Mouse (Mus musculus): ENCODE data around the gene Dennd1c. TPM values are rescaled to one million over a fixed set of nuclear protein-coding genes. Genes with fewer than 3 reads are reported as not detected.

Gene Dennd1c
- polyA plus RNA-seq, 1 experiment from 2014 or later: 5.1 TPM

DNA sequence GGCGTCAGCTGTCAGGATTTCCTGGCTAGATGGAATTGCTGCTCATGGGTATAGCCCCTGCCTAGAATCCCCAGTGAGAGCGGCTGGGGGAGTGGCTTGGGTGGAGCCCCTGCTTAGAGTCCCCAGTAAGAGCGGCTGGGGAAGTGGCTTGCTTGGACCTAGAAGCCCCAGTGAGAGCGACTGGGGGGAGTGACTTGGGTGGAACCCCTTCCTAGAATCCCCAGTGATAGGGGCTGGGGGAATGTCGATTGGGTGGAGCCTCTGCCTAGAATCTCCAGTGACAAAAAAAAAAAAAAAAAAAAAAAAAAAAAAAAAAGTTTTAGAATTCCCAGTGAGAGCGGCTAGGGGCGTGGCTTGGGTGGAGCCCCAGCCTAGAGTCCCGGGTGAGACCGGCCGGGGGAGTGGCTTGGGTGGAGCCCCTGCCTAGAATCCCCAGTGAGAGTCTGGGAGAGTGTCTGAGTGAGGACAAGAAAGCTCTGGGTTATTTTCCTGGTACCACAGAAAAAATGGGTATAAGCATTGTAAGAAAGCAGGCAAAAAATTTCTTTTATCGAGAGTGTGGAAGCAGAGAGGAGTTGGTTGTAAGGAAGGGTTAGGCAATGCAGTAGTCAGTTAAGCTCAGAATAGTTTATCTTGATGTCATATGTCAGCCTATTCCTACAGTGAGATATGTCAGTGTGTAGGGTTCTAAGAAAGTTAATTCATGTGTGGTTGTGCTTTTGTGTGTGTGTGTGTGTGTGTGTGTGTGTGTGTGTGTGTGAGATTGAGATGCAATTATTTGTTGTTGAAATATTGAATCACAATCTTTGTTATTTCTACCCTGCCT lies 40.4 kb upstream of the Dennd1c start:
- under 1% methylated on average over 11 of the region's 11 CpGs for WGBS
- no peak for TF ChIP-seq CTCF (IDR thresholded peaks at IDR 0.05; ENCODE audit: low read depth)
- H3K9ac ChIP-seq (ENCODE audit: low read depth, low read length): no peak overlapping the region
- H3K9me3 ChIP-seq (replicated peaks; ENCODE audit: low read length): no peaks in the 10 kb centered on the region
- no peak overlapping the region for H3K4me3 ChIP-seq (replicated peaks; ENCODE audit: low read depth, low read length)
- no peaks in the 10 kb centered on the region for H3K36me3 ChIP-seq (ENCODE audit: insufficient read depth, low read length)
- ATAC-seq (replicated peaks; ENCODE audit: low FRiP score, low read depth) (peak; percentile 83), DNase-seq (ENCODE audit: low spot score) (peak; percentile 81)
- H3K4me2 ChIP-seq (ENCODE audit: low read length): peak overlapping the region; percentile 29; the same call in 1 of the 2 replicates
- H3K4me1 ChIP-seq (replicated peaks; ENCODE audit: insufficient read depth, low read length): 0 out of 2 replicates have a peak, but pooled peaks cover 2% of the 10 kb centered on the region
- no peak overlapping the region for H3K27ac ChIP-seq
- H3K27me3 ChIP-seq (ENCODE audit: insufficient read depth, low read length): no peaks in the 10 kb centered on the region

DNA sequence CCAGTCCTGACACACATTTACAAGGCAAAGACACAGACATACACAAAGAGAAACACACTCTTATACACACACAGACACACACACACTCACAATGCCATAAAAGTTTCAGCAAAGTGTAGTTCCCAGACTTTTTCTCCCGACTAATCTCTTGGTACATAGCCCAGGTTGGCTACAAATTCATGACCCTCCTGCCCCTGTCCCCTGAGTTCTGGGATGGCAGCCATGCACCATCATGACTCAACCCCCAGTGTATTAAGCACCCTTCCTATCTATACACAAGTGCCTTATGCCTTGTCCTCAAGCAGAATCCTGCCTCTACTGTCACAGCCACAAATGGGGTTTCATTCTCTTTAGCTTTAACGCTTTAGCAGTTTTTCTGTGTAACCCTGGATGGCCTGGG lies 38.5 kb upstream of the Dennd1c start:
- Histone ChIP-seq H3K27me3 (ENCODE audit: insufficient read depth, low read length) (no peaks in the 10 kb centered on the region), H3K4me3 (replicated peaks; ENCODE audit: low read depth, low read length) (no peak overlapping the region), H3K9me3 (replicated peaks; ENCODE audit: low read length) (no peaks in the 10 kb centered on the region), H3K4me2 (ENCODE audit: low read length) (no peak overlapping the region), H3K27ac (no peak overlapping the region), H3K9ac (ENCODE audit: low read depth, low read length) (no peak overlapping the region), H3K4me1 (replicated peaks; ENCODE audit: insufficient read depth, low read length) (0 out of 2 replicates have a peak, but pooled peaks cover 2% of the 10 kb centered on the region), H3K36me3 (ENCODE audit: insufficient read depth, low read length) (no peaks in the 10 kb centered on the region)
- no peak for TF ChIP-seq CTCF (IDR thresholded peaks at IDR 0.05; ENCODE audit: low read depth)
- DNase-seq (ENCODE audit: low spot score) (no peak), ATAC-seq (replicated peaks; ENCODE audit: low FRiP score, low read depth) (no peak)
- 71% methylated on average over 2 of the region's 2 CpGs for WGBS

DNA sequence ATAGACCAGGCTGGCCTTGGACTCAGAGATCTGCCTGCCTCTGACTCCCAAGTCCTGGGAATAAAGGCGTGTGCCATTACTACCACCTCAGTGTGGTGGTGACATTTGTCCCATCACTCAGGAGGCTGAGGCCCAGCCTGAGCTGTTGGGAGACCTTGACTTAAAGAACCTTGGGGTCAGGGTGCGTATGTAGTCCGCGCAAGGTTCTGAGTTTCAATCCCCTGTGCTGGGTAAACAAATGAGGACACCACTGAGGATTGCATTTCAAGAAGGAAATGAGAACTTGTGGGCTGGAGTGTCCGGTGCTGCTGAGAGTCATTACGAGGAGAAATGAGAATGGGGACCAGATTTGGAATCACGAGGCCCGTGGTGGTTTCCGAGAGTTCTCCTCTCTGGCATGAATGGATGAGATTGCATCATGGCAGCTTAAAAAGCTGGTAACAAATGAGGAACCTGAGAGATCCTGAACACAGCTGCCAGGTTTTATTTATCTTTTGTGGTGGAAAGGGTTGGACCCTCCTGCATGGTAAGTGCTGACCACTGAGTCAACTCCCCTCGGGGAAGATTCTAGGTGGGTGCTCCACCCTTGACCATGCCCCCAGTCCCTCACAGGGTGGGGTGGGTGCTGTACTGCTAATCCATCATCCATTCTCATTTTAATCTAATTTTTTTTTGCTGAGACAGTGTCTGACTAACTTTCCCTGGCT lies 34.6 kb upstream of the Dennd1c start:
- no peaks in the 10 kb centered on the region for H3K4me1 ChIP-seq (replicated peaks; ENCODE audit: insufficient read depth, low read length)
- H3K4me3 ChIP-seq (replicated peaks; ENCODE audit: low read depth, low read length): no peak overlapping the region
- H3K27ac ChIP-seq: no peak overlapping the region
- no peaks in the 10 kb centered on the region for H3K27me3 ChIP-seq (ENCODE audit: insufficient read depth, low read length)
- no peak for DNase-seq (ENCODE audit: low spot score)
- WGBS: 61% methylated on average over 10 of the region's 10 CpGs
- TF ChIP-seq CTCF (IDR thresholded peaks at IDR 0.05; ENCODE audit: low read depth): no peak
- H3K36me3 ChIP-seq (ENCODE audit: insufficient read depth, low read length): no peaks in the 10 kb centered on the region
- ATAC-seq (replicated peaks; ENCODE audit: low FRiP score, low read depth): no peak
- H3K9ac ChIP-seq (ENCODE audit: low read depth, low read length): no peak overlapping the region
- no peaks in the 10 kb centered on the region for H3K9me3 ChIP-seq (replicated peaks; ENCODE audit: low read length)
- H3K4me2 ChIP-seq (ENCODE audit: low read length): no peak overlapping the region

DNA sequence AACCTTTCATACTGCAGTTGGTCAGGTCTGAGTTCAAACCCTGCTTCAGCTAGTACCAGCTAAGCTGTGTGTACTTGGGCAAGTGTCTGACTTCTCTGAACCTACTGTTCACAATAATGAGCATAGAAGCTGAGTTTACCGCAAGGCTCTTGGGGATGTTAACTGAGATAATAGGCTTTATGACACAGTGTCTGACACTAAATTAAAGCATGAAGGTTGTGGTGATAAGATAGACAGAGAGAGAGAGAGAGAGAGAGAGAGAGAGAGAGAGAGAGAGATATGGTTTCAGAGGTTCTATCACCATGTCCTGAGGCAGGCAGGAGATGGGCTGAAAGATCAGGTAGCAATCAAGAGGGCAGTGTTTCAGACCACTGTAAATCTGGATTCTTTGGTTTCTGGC lies 31.7 kb upstream of the Dennd1c start:
- WGBS: 79% methylated on average over 1 of the region's 1 CpGs
- ATAC-seq (replicated peaks; ENCODE audit: low FRiP score, low read depth) (no peak), DNase-seq (ENCODE audit: low spot score) (no peak)
- no peaks in the 10 kb centered on the region for H3K27me3 ChIP-seq (ENCODE audit: insufficient read depth, low read length)
- no peak overlapping the region for H3K27ac ChIP-seq
- no peak for TF ChIP-seq CTCF (IDR thresholded peaks at IDR 0.05; ENCODE audit: low read depth)
- no peaks in the 10 kb centered on the region for H3K9me3 ChIP-seq (replicated peaks; ENCODE audit: low read length)
- H3K4me3 ChIP-seq (replicated peaks; ENCODE audit: low read depth, low read length): no peak overlapping the region
- no peaks in the 10 kb centered on the region for H3K36me3 ChIP-seq (ENCODE audit: insufficient read depth, low read length)
- no peaks in the 10 kb centered on the region; the same call in 1 of the 2 replicates for H3K4me1 ChIP-seq (replicated peaks; ENCODE audit: insufficient read depth, low read length)
- H3K9ac ChIP-seq (ENCODE audit: low read depth, low read length): no peak overlapping the region
- H3K4me2 ChIP-seq (ENCODE audit: low read length): no peak overlapping the region

DNA sequence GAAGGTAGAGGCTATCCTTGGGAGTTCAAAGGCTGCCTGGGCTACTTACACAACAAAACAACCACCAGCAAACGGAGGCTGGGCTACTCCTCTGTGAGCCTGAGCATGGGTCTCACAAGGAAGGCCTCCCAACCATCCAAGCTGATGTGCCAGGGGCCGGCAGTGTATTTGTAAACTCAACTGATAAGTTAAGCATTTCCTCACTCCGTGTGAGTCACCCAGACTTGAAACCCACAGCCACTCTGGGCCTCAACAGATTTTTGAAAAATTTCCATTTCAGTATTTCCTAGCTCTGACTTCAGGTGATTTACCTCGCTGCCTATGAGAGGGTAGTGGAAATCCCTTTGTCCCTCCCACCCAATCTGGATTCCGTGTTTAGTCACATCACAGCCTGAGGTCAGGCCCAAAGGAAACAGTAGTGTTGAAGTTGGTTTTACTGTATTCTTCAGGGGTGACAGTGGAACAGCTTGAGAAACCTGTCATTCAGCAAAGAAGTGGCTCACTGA lies 30.4 kb upstream of the Dennd1c start:
- H3K4me3 ChIP-seq (replicated peaks; ENCODE audit: low read depth, low read length): no peak overlapping the region
- no peak overlapping the region for H3K27ac ChIP-seq
- no peaks in the 10 kb centered on the region for H3K27me3 ChIP-seq (ENCODE audit: insufficient read depth, low read length)
- no peak for DNase-seq (ENCODE audit: low spot score)
- 46% methylated on average over 5 of the region's 5 CpGs for WGBS
- ATAC-seq (replicated peaks; ENCODE audit: low FRiP score, low read depth): no peak
- H3K36me3 ChIP-seq (ENCODE audit: insufficient read depth, low read length): no peaks in the 10 kb centered on the region
- H3K9me3 ChIP-seq (replicated peaks; ENCODE audit: low read length): no peaks in the 10 kb centered on the region
- peaks cover 9% of the 10 kb centered on the region for H3K4me1 ChIP-seq (replicated peaks; ENCODE audit: insufficient read depth, low read length)
- H3K9ac ChIP-seq (ENCODE audit: low read depth, low read length): no peak overlapping the region
- TF ChIP-seq CTCF (IDR thresholded peaks at IDR 0.05; ENCODE audit: low read depth): no peak
- no peak overlapping the region for H3K4me2 ChIP-seq (ENCODE audit: low read length)

DNA sequence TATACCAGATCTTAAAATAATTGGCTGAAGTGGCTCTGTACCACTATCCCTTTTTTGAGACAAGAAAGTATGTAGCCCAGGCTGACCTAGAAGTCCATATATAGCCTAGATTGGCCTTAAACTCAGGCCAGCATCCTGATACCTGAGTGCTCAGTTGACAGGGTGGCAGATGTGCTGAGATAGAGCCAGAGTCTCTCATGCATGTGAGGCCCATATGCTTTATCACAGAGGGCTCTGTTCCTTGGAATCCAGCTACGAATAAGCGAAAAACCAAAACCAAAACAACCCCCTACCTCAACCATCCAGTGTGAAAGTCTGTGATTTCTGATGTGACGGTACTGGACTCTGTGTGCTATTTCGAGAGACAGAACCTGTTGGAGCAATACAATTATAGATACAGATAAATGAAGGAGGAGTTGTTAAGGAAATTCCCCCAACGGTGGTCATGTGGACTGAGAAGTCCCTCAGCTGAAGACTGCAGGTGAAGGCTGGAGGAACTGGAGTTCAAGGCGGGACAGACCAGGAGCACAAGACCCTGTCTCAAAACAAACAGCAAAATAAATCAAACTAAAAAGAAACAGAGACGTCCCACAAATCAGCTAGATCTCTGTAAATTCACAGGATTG lies 29.8 kb upstream of the Dennd1c start:
- no peak for TF ChIP-seq CTCF (IDR thresholded peaks at IDR 0.05; ENCODE audit: low read depth)
- no peak overlapping the region for H3K9ac ChIP-seq (ENCODE audit: low read depth, low read length)
- no peak overlapping the region for H3K4me2 ChIP-seq (ENCODE audit: low read length)
- H3K27me3 ChIP-seq (ENCODE audit: insufficient read depth, low read length): no peaks in the 10 kb centered on the region
- ATAC-seq (replicated peaks; ENCODE audit: low FRiP score, low read depth): no peak
- 80% methylated on average over 7 of the region's 7 CpGs for WGBS
- H3K4me1 ChIP-seq (replicated peaks; ENCODE audit: insufficient read depth, low read length): peaks cover 9% of the 10 kb centered on the region
- H3K27ac ChIP-seq: no peak overlapping the region
- no peaks in the 10 kb centered on the region for H3K36me3 ChIP-seq (ENCODE audit: insufficient read depth, low read length)
- DNase-seq (ENCODE audit: low spot score): no peak
- H3K9me3 ChIP-seq (replicated peaks; ENCODE audit: low read length): no peaks in the 10 kb centered on the region
- H3K4me3 ChIP-seq (replicated peaks; ENCODE audit: low read depth, low read length): no peak overlapping the region
